Mouse (Mus musculus) liver, embryonic 15.5 days (tissue): ENCODE results near the gene Irs1. TPM values are rescaled to one million over a fixed set of nuclear protein-coding genes. Genes with fewer than 3 reads are reported as not detected.
A peak's percentile ranks its signal among the peaks of the same experiment; 100 is the strongest.

Experiments
- ATAC-seq: fragments of 200-750 bp; cut with Nextera tagmentation; 2 replicates; pipeline ENCODE4 v1.8.0; 2017; ENCODE audit warnings: moderate number of reproducible peaks, mild to moderate bottlenecking, moderate library complexity; ENCODE audit not compliant: insufficient read depth
- H3K27ac ChIP-seq: fragments of 300-500 bp; sonication (generic); replicated peaks from 2 replicates; pipeline ENCODE4 v1.5.1; 2015; ENCODE audit warnings: mild to moderate bottlenecking, inconsistent platforms
- H3K27me3 ChIP-seq: fragments of 300-500 bp; sonication (generic); 2 replicates; pipeline ENCODE4 v1.6.1; 2015; ENCODE audit warnings: mild to moderate bottlenecking, inconsistent platforms
- H3K36me3 ChIP-seq: fragments of 300-500 bp; sonication (generic); replicated peaks from 2 replicates; pipeline ENCODE4 v1.6.1; 2015; ENCODE audit warnings: moderate library complexity, mild to moderate bottlenecking, inconsistent platforms
- H3K4me1 ChIP-seq: fragments of 300-500 bp; sonication (generic); replicated peaks from 2 replicates; pipeline ENCODE4 v1.6.1; 2015; ENCODE audit warnings: inconsistent platforms
- H3K4me2 ChIP-seq: fragments of 300-500 bp; sonication (generic); 2 replicates; pipeline ENCODE4 v1.6.1; 2015; ENCODE audit warnings: moderate library complexity, mild to moderate bottlenecking, inconsistent platforms
- H3K4me3 ChIP-seq: fragments of 300-500 bp; sonication (generic); replicated peaks from 2 replicates; pipeline ENCODE4 v1.5.1; 2015; ENCODE audit warnings: mild to moderate bottlenecking, inconsistent platforms
- H3K9ac ChIP-seq: fragments of 300-500 bp; sonication (generic); 2 replicates; pipeline ENCODE4 v1.6.1; 2015; ENCODE audit warnings: moderate library complexity, mild to moderate bottlenecking, inconsistent platforms
- H3K9me3 ChIP-seq: fragments of 300-500 bp; sonication (generic); replicated peaks from 2 replicates; pipeline ENCODE4 v1.6.1; 2016; ENCODE audit warnings: inconsistent platforms
- WGBS: fragments of 180-500 bp; shearing (Covaris S2); methylation state at CpG from one replicate; pipeline ENCODE4 v1.1.7; 2015; ENCODE audit warnings: mixed read lengths; ENCODE audit not compliant: insufficient replicate concordance; 5-methylcytosine and 5-hydroxymethylcytosine counted together
- polyA plus RNA-seq: library from polyadenylated mRNA; unstranded; fragments of >200 nt; fragmentation: Nextera tagmentation; extraction: Ambion mirVana; gene quantifications from 2 replicates; pipeline ENCODE4 v1.2.1, GENCODE M21; 2015

Irs1 gene
- polyA plus RNA-seq = 1.1 and 1.2 TPM in 2 replicates

- peak; percentile 85 for ATAC-seq
- peaks cover 10% of the 10 kb centered on the region; the same call in 1 of the 2 replicates for H3K4me1 ChIP-seq
- H3K4me3 ChIP-seq = peak within 1 kb of the TSS; percentile 47
- under 1% methylated on average over 60 of the region's 60 CpGs for WGBS
- H3K9me3 ChIP-seq = no peaks in the 10 kb centered on the region
- H3K36me3 ChIP-seq = peaks cover 7% of the 10 kb centered on the region; the same call in 1 of the 2 replicates
- peak within 1 kb of the TSS; percentile 64 for H3K27ac ChIP-seq
- H3K27me3 ChIP-seq = peaks cover 90% of the 10 kb centered on the region
- H3K9ac ChIP-seq = peak within 1 kb of the TSS; percentile 18; the same call in 1 of the 2 replicates
- peak within 1 kb of the TSS; percentile 60 for H3K4me2 ChIP-seq
Measured at GRCm38 (mm10) chr1:82291151-82291797, at the start of gene Irs1. Gene Irs1, minus strand, starts transcription at chr1:82291416.

- H3K4me2 ChIP-seq = no peak overlapping the region
- H3K9me3 ChIP-seq = no peaks in the 10 kb centered on the region
- 0 out of 2 replicates have a peak, but pooled peaks cover 6% of the 10 kb centered on the region for H3K4me1 ChIP-seq
- no peak overlapping the region for H3K27ac ChIP-seq
- H3K9ac ChIP-seq = no peak overlapping the region
- no peaks in the 10 kb centered on the region for H3K27me3 ChIP-seq
- no peaks in the 10 kb centered on the region for H3K36me3 ChIP-seq
- no peak overlapping the region for H3K4me3 ChIP-seq
- 70% methylated on average over 3 of the region's 3 CpGs for WGBS
- no peak for ATAC-seq
Measured at GRCm38 (mm10) chr1:82334506-82334905, 43.3 kb upstream of the Irs1 start.

GRCm38 (mm10) chr1:82329954-82330247, 38.7 kb upstream of the Irs1 start:
- Histone ChIP-seq H3K27me3 (no peaks in the 10 kb centered on the region), H3K4me1 (0 out of 2 replicates have a peak, but pooled peaks cover 3% of the 10 kb centered on the region), H3K9ac (no peak overlapping the region), H3K4me3 (no peak overlapping the region), H3K36me3 (no peaks in the 10 kb centered on the region), H3K27ac (no peak overlapping the region), H3K4me2 (no peak overlapping the region), H3K9me3 (no peaks in the 10 kb centered on the region)
- no peak for ATAC-seq

GRCm38 (mm10) chr1:82329237-82329953, 38.2 kb upstream of the Irs1 start:
- H3K27me3 ChIP-seq = no peaks in the 10 kb centered on the region
- H3K4me3 ChIP-seq = no peak overlapping the region
- no peak overlapping the region for H3K4me2 ChIP-seq
- no peak for ATAC-seq
- no peaks in the 10 kb centered on the region for H3K36me3 ChIP-seq
- no peak overlapping the region for H3K27ac ChIP-seq
- H3K4me1 ChIP-seq = 0 out of 2 replicates have a peak, but pooled peaks cover 3% of the 10 kb centered on the region
- H3K9ac ChIP-seq = no peak overlapping the region
- WGBS = 77% methylated on average over 4 of the region's 4 CpGs
- H3K9me3 ChIP-seq = no peaks in the 10 kb centered on the region

GRCm38 (mm10) chr1:82328033-82328775, 37.0 kb upstream of the Irs1 start:
- Histone ChIP-seq H3K4me1 (0 out of 2 replicates have a peak, but pooled peaks cover 3% of the 10 kb centered on the region), H3K4me3 (no peak overlapping the region), H3K4me2 (no peak overlapping the region), H3K36me3 (no peaks in the 10 kb centered on the region), H3K9ac (no peak overlapping the region), H3K9me3 (no peaks in the 10 kb centered on the region), H3K27me3 (no peaks in the 10 kb centered on the region), H3K27ac (no peak overlapping the region)
- no peak for ATAC-seq
- WGBS = 81% methylated on average over 7 of the region's 7 CpGs

- Histone ChIP-seq H3K36me3 (no peaks in the 10 kb centered on the region), H3K9ac (no peak overlapping the region), H3K27me3 (no peaks in the 10 kb centered on the region), H3K9me3 (no peaks in the 10 kb centered on the region), H3K27ac (no peak overlapping the region), H3K4me1 (0 out of 2 replicates have a peak, but pooled peaks cover 3% of the 10 kb centered on the region), H3K4me3 (no peak overlapping the region), H3K4me2 (no peak overlapping the region)
- ATAC-seq = no peak
- 77% methylated on average over 5 of the region's 5 CpGs for WGBS
Measured at GRCm38 (mm10) chr1:82326120-82326519, 34.9 kb upstream of the Irs1 start.

GRCm38 (mm10) chr1:82324131-82324785, 33.0 kb upstream of the Irs1 start:
- Histone ChIP-seq H3K36me3 (no peaks in the 10 kb centered on the region), H3K9me3 (no peaks in the 10 kb centered on the region), H3K4me1 (0 out of 2 replicates have a peak, but pooled peaks cover 3% of the 10 kb centered on the region), H3K4me2 (no peak overlapping the region), H3K9ac (no peak overlapping the region), H3K4me3 (no peak overlapping the region), H3K27me3 (no peaks in the 10 kb centered on the region), H3K27ac (no peak overlapping the region)
- ATAC-seq = no peak
- 70% methylated on average over 4 of the region's 4 CpGs for WGBS

- WGBS = 67% methylated on average over 1 of the region's 1 CpGs
- no peaks in the 10 kb centered on the region for H3K27me3 ChIP-seq
- ATAC-seq = no peak
- H3K4me3 ChIP-seq = no peak overlapping the region
- H3K9me3 ChIP-seq = no peaks in the 10 kb centered on the region
- H3K27ac ChIP-seq = no peak overlapping the region
- H3K9ac ChIP-seq = no peak overlapping the region
- H3K4me2 ChIP-seq = no peak overlapping the region
- H3K36me3 ChIP-seq = no peaks in the 10 kb centered on the region
- H3K4me1 ChIP-seq = peaks cover 13% of the 10 kb centered on the region
Measured at GRCm38 (mm10) chr1:82321441-82321840, 30.2 kb upstream of the Irs1 start.

- H3K4me2 ChIP-seq = no peak overlapping the region
- ATAC-seq = no peak
- WGBS = 84% methylated on average over 10 of the region's 10 CpGs
- H3K4me1 ChIP-seq = peaks cover 17% of the 10 kb centered on the region
- H3K4me3 ChIP-seq = no peak overlapping the region
- no peaks in the 10 kb centered on the region for H3K27me3 ChIP-seq
- no peaks in the 10 kb centered on the region for H3K9me3 ChIP-seq
- H3K36me3 ChIP-seq = no peaks in the 10 kb centered on the region
- H3K27ac ChIP-seq = no peak overlapping the region
- no peak overlapping the region for H3K9ac ChIP-seq
Measured at GRCm38 (mm10) chr1:82320864-82321263, 29.6 kb upstream of the Irs1 start.

GRCm38 (mm10) chr1:82320456-82320855, 29.2 kb upstream of the Irs1 start:
- no peaks in the 10 kb centered on the region for H3K9me3 ChIP-seq
- no peak overlapping the region for H3K9ac ChIP-seq
- no peak overlapping the region for H3K4me2 ChIP-seq
- H3K27ac ChIP-seq = no peak overlapping the region
- ATAC-seq = no peak
- peaks cover 18% of the 10 kb centered on the region for H3K4me1 ChIP-seq
- no peak overlapping the region for H3K4me3 ChIP-seq
- H3K36me3 ChIP-seq = no peaks in the 10 kb centered on the region
- 71% methylated on average over 6 of the region's 6 CpGs for WGBS
- no peaks in the 10 kb centered on the region for H3K27me3 ChIP-seq

- under 1% methylated on average over 26 of the region's 26 CpGs for WGBS
- H3K4me3 ChIP-seq = peak overlapping the region; percentile 93
- H3K4me2 ChIP-seq = peak overlapping the region; percentile 85
- peak; percentile 66 for ATAC-seq
- H3K27me3 ChIP-seq = peaks cover 19% of the 10 kb centered on the region; the same call in 1 of the 2 replicates
- no peaks in the 10 kb centered on the region for H3K36me3 ChIP-seq
- peak overlapping the region; percentile 89 for H3K27ac ChIP-seq
- no peaks in the 10 kb centered on the region for H3K9me3 ChIP-seq
- H3K4me1 ChIP-seq = peaks cover 18% of the 10 kb centered on the region
- peak overlapping the region; percentile 91 for H3K9ac ChIP-seq
Measured at GRCm38 (mm10) chr1:82316746-82317126, 25.5 kb upstream of the Irs1 start.
